Mouse (Mus musculus): ENCODE results near the gene Cdnf.

DNA sequence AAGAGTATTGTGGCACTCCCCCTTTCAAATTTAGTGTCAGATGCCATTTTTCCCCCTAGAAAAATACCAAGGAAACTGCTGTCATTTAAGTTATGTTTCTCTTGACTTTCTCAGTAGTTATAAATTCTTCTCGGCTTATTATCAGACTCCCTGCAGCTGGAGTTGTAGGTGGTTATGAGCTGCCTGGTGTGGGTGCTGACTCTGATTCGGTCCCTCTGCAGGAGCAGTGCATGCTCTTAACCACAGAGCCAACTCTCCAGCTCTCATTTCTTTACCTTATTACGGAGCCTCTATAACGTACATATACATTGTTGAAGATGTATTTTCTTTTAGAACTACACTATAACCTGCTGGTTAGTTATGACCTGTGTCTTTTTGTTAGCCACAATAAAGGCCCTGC, 9.7 kb downstream of the Cdnf start:
- no peak for TF ChIP-seq CTCF (IDR thresholded peaks at IDR 0.05; ENCODE audit: low read depth)
- no peak for TF ChIP-seq EP300 (optimal IDR thresholded peaks at IDR 0.05)

Measured in stomach, postnatal 0 days (tissue).